Mouse (Mus musculus): ENCODE results near the gene Cerk.
"Not testable (repeated sequence)": the region's sequence is repeated elsewhere in the genome, so short reads cannot be mapped to it uniquely, and the experiment has no call there.

Gene Cerk

GRCm38 (mm10) chr15:86181941-86182439 lies 4.0 kb downstream of the Cerk start:
- no peak for DNase-seq (ENCODE audit: low read depth, low spot score)

- not testable (repeated sequence) for DNase-seq (ENCODE audit: low read depth, low spot score)
Measured at GRCm38 (mm10) chr15:86181321-86181720, 4.6 kb downstream of the Cerk start.

GRCm38 (mm10) chr15:86180427-86180826 lies 5.5 kb downstream of the Cerk start:
- DNase-seq (ENCODE audit: low read depth, low spot score) = no peak

GRCm38 (mm10) chr15:86178594-86178993 lies 7.3 kb downstream of the Cerk start:
- DNase-seq (ENCODE audit: low read depth, low spot score) = no peak

DNA sequence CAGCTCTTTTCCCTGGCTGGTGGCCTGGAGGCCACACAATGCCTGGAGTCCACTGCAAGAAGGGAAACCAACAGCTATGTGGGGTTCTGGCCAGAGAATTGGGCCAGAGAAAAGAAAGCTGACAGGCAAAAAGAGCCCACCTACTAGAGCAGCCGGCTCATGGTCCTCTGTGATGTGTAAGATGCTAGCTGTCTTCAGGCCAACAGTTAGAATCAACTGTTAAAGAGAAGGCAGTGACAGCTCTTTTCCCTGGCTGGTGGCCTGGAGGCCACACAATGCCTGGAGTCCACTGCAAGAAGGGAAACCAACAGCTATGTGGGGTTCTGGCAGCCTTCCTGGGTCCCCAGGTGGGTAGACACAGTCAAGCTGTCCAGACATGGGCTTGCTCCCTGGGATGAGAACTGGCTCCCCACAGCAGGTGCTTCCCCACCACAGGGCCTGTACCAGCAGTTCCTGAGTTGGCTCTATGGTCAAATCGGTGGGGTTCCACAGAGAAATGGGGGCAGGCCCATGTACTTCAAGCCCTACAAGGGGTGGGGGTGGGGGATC lies 8.2 kb downstream of the Cerk start:
- not testable (repeated sequence) for DNase-seq (ENCODE audit: low read depth, low spot score)

- DNase-seq (ENCODE audit: low read depth, low spot score) = no peak
Measured at GRCm38 (mm10) chr15:86176771-86177702, 8.9 kb downstream of the Cerk start.

GRCm38 (mm10) chr15:86176166-86176565 lies 9.8 kb downstream of the Cerk start:
- DNase-seq (ENCODE audit: low read depth, low spot score) = no peak

DNA sequence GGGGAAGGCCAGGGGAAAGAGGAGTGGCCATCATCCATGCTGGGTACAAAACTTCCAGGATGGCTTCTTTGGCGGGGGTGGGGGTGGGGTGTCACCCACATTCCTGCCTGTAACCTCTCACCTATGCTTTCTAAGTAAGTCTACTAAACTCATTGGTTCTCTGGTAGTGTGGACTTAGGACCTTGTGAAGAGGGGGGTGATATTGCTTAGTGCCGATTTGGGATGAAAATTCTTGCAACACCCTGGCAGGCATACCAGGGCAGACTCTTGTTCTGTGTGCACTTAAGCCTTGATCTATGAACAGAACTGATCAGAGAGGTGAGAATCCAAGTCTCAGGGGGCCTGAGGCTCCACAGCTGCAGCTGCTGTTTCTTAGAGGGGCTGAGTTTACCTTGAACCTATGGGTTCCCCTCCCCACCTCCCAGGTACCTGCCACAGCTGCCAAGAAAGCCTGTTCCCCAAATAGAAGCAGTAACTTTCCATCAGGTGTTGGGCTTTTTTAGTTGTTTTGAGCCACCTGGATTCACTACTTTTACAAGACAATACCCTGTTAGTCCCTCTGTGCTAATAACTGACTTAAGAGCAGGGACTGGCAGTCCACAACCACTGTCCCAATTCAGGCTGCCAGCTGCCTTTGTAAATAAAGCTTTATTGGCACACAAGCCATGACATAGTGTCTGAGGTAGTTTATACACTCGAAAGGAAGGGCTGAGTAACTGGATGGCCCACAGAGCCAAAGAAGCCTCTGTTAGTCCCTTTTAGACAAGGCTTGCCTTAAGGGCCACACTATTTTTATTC lies 10.5 kb downstream of the Cerk start:
- no peak for DNase-seq (ENCODE audit: low read depth, low spot score)

GRCm38 (mm10) chr15:86173136-86173985 lies 12.6 kb downstream of the Cerk start:
- no peak for DNase-seq (ENCODE audit: low read depth, low spot score)

GRCm38 (mm10) chr15:86172526-86172925 lies 13.4 kb downstream of the Cerk start:
- no peak for DNase-seq (ENCODE audit: low read depth, low spot score)

GRCm38 (mm10) chr15:86172124-86172523 lies 13.8 kb downstream of the Cerk start:
- no peak for DNase-seq (ENCODE audit: low read depth, low spot score)

GRCm38 (mm10) chr15:86171316-86171715 lies 14.6 kb downstream of the Cerk start:
- DNase-seq (ENCODE audit: low read depth, low spot score) = no peak

- DNase-seq (ENCODE audit: low read depth, low spot score) = no peak
Measured at GRCm38 (mm10) chr15:86169817-86170110, 16.2 kb downstream of the Cerk start.

DNA sequence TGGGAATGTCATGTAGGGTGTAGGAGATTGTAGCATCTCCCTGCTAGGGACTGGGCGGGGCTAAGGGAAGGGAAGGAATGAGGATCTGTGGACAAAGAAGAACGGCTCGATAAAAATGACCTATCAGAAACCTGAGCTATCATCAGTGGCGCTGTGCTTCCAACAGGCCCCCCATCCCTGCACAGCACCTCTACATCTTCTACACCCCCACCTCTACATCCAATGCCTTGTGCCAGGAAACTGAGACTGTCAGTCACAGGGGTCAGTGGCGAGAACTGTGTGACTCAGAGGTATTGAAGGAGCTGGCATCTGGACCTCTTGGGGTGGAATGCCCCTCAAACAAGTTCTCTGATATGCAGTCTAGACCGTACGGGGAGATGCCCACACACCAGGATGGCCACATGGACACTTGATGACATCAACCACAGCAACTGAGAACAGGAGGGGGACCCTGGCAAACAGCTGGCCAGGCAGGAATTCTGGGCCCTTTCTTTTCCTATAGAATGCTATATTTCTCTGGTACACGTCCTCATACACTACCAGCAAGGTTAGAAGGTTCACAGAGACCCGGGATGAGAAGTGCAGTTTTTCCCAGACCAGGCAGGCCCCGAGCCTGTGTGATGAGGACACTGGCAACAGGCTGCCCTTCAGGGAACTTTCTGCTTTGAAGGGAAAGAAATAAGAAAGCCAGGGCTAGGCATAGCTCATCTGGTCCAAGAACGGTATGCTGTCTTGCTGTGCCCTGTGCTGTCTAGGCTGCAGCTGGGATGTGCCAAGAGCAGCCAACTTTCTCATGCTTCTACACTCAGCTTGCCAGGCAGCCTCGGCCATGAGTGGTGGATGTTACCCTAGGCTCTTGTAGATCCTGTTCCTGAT lies 16.8 kb downstream of the Cerk start:
- DNase-seq (ENCODE audit: low read depth, low spot score) = no peak

DNA sequence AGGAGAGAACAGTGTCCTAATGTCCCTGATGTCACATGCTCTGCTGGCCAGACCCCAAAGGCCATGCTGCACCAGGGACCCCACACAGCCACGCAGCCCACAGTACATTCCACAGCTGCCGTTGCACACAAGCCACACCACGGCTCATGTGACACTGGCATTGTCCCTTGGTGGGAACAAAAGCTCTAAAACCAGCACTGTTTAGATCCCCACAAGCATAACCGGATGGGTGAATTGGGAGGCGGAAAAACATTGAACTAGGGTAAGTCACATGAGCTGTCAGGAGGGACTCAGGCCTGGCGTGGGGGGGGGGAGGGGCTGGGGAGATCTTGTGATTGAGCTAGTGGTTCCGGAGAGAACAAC lies 17.5 kb downstream of the Cerk start:
- DNase-seq (ENCODE audit: low read depth, low spot score) = no peak

- no peak for DNase-seq (ENCODE audit: low read depth, low spot score)
Measured at GRCm38 (mm10) chr15:86167787-86168504, 18.0 kb downstream of the Cerk start.

- no peak for DNase-seq (ENCODE audit: low read depth, low spot score)
Measured at GRCm38 (mm10) chr15:86167032-86167655, 18.8 kb downstream of the Cerk start.

- DNase-seq (ENCODE audit: low read depth, low spot score) = no peak
Measured at GRCm38 (mm10) chr15:86165811-86166590, 19.9 kb downstream of the Cerk start.
